Mouse (Mus musculus): ENCODE results near the gene Usp13.

DNA sequence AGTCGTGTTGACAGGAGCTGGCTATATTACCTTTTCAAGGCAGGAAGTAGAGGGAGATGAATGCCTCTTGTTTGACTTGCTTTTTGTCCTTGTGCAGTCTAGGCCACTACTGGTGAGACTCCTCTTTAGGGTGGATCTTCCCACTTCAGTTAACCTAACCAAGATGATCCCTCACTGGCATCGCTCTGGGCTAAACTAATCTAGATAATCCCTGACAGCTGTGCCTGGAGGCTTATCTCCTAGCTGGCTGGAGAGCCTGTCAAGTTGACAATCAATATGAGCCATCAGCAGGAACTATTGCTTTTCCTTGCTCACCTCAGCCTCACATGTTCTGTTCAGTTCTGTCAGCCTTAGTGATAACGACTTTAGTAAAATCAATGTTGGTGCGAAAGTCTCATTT is 86.1 kb downstream of the Usp13 start:
- no peak for TF ChIP-seq CTCF (IDR thresholded peaks at IDR 0.05; ENCODE audit: control insufficient read depth, insufficient read depth, low read length)
- no peak for TF ChIP-seq POLR2A (IDR thresholded peaks at IDR 0.05; ENCODE audit: borderline replicate concordance, control insufficient read depth, low read depth, low read length)
